Mouse (Mus musculus): ENCODE results near the gene Slc22a23. TPM values are rescaled to one million over a fixed set of nuclear protein-coding genes. Genes with fewer than 3 reads are reported as not detected.
A peak's percentile ranks its signal among the peaks of the same experiment; 100 is the strongest.

Slc22a23 gene
- polyA plus RNA-seq, 1 experiment from 2014 or later, result 7.0 TPM

DNA sequence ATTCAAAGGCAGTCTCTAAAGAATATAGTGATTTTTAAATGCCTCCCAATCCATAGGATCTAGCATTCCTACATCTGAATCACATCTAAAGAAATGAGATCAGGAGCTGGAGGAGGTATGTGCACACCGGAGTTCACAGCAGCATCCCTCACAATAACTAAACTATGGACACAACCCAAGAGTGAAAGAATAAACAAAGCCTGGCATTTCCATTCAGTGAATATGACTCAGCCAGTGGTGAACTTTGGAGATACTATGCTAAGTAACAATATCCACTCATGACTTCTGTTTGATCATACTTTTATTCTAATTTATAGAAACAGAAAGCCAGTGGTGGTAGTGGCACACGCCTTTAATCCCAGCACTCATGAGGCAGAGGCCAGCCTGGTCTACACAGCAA, 67.4 kb downstream of the Slc22a23 start:
- Histone ChIP-seq H3K9me3 (ENCODE audit: low read length) (no peaks in the 10 kb centered on the region), H3K36me3 (replicated peaks; ENCODE audit: insufficient read depth, low read length) (peaks cover 12% of the 10 kb centered on the region), H3K27ac (ENCODE audit: low read depth) (0 out of 2 replicates have a peak overlapping the region, but pooled peaks have one; percentile 16), H3K9ac (replicated peaks) (no peak overlapping the region), H3K4me2 (ENCODE audit: low read depth, low read length) (no peak overlapping the region), H3K27me3 (ENCODE audit: insufficient read depth, low read length) (no peaks in the 10 kb centered on the region), H3K4me3 (ENCODE audit: low read depth, low read length) (no peak overlapping the region), H3K4me1 (ENCODE audit: insufficient read depth) (peaks cover 48% of the 10 kb centered on the region)
- WGBS (ENCODE audit: insufficient replicate concordance), result 89% methylated on average over 2 of the region's 2 CpGs
- ATAC-seq, result no peak
- TF ChIP-seq CTCF (IDR thresholded peaks at IDR 0.05; ENCODE audit: low read depth), result no peak
- TF ChIP-seq EP300 (IDR thresholded peaks at IDR 0.05; ENCODE audit: low read depth), result no peak
- no peak for DNase-seq

GRCm38 (mm10) chr13:34277001-34277400, 68.0 kb downstream of the Slc22a23 start:
- Histone ChIP-seq H3K4me2 (ENCODE audit: low read depth, low read length) (no peak overlapping the region), H3K27ac (ENCODE audit: low read depth) (peak overlapping the region; percentile 22; the same call in 1 of the 2 replicates), H3K9me3 (ENCODE audit: low read length) (no peaks in the 10 kb centered on the region), H3K27me3 (ENCODE audit: insufficient read depth, low read length) (no peaks in the 10 kb centered on the region), H3K9ac (replicated peaks) (no peak overlapping the region), H3K4me1 (ENCODE audit: insufficient read depth) (peaks cover 48% of the 10 kb centered on the region), H3K36me3 (replicated peaks; ENCODE audit: insufficient read depth, low read length) (peaks cover 12% of the 10 kb centered on the region), H3K4me3 (ENCODE audit: low read depth, low read length) (no peak overlapping the region)
- ATAC-seq (no peak), DNase-seq (no peak)
- WGBS (ENCODE audit: insufficient replicate concordance), result 78% methylated on average over 3 of the region's 3 CpGs
- TF ChIP-seq EP300 (IDR thresholded peaks at IDR 0.05; ENCODE audit: low read depth) (no peak), CTCF (IDR thresholded peaks at IDR 0.05; ENCODE audit: low read depth) (no peak)

- ATAC-seq, result peak; percentile 55
- DNase-seq, result no peak
- Histone ChIP-seq H3K27ac (ENCODE audit: low read depth) (peak overlapping the region; percentile 53; the same call in 1 of the 2 replicates), H3K4me2 (ENCODE audit: low read depth, low read length) (no peak overlapping the region), H3K4me3 (ENCODE audit: low read depth, low read length) (no peak overlapping the region), H3K27me3 (ENCODE audit: insufficient read depth, low read length) (no peaks in the 10 kb centered on the region), H3K4me1 (ENCODE audit: insufficient read depth) (peaks cover 50% of the 10 kb centered on the region), H3K9me3 (ENCODE audit: low read length) (no peaks in the 10 kb centered on the region), H3K36me3 (replicated peaks; ENCODE audit: insufficient read depth, low read length) (peaks cover 12% of the 10 kb centered on the region), H3K9ac (replicated peaks) (no peak overlapping the region)
- TF ChIP-seq EP300 (IDR thresholded peaks at IDR 0.05; ENCODE audit: low read depth), result peak; percentile 74; the same call in 1 of the 2 replicates
- TF ChIP-seq CTCF (IDR thresholded peaks at IDR 0.05; ENCODE audit: low read depth), result no peak
- 20% methylated on average over 1 of the region's 1 CpGs for whole genome bisulfite sequencing (ENCODE audit: insufficient replicate concordance)
Observed at GRCm38 (mm10) chr13:34274890-34275289, 70.1 kb downstream of the Slc22a23 start.

DNA sequence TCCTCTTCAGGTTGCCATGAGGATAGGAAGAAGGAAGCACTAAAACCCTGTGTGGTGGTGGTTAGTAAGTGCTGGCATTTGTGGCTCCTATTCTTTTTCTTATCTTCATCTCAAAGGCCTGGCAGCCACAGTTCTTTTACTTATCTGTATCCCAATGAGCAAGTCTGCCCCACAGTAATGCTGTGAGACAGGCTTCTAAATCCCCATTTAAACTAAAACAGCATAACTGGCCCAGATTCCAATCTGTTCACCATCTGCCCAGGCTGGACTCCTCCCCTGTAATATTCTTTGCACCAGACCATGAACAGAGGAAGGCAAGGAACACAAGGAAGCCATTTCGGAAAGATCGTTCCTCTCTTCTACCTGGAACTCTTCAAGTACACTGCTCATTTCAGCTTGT, 70.6 kb downstream of the Slc22a23 start:
- H3K4me1 ChIP-seq (ENCODE audit: insufficient read depth), result peaks cover 50% of the 10 kb centered on the region
- no peak for ATAC-seq
- H3K4me3 ChIP-seq (ENCODE audit: low read depth, low read length), result no peak overlapping the region
- no peak for DNase-seq
- H3K9me3 ChIP-seq (ENCODE audit: low read length), result no peaks in the 10 kb centered on the region
- no peak overlapping the region for H3K9ac ChIP-seq (replicated peaks)
- peak overlapping the region; percentile 53; the same call in 1 of the 2 replicates for H3K27ac ChIP-seq (ENCODE audit: low read depth)
- peaks cover 12% of the 10 kb centered on the region for H3K36me3 ChIP-seq (replicated peaks; ENCODE audit: insufficient read depth, low read length)
- no peak overlapping the region for H3K4me2 ChIP-seq (ENCODE audit: low read depth, low read length)
- WGBS (ENCODE audit: insufficient replicate concordance), result 88% methylated on average over 2 of the region's 2 CpGs
- TF ChIP-seq EP300 (IDR thresholded peaks at IDR 0.05; ENCODE audit: low read depth) (no peak), CTCF (IDR thresholded peaks at IDR 0.05; ENCODE audit: low read depth) (no peak)
- no peaks in the 10 kb centered on the region for H3K27me3 ChIP-seq (ENCODE audit: insufficient read depth, low read length)

DNA sequence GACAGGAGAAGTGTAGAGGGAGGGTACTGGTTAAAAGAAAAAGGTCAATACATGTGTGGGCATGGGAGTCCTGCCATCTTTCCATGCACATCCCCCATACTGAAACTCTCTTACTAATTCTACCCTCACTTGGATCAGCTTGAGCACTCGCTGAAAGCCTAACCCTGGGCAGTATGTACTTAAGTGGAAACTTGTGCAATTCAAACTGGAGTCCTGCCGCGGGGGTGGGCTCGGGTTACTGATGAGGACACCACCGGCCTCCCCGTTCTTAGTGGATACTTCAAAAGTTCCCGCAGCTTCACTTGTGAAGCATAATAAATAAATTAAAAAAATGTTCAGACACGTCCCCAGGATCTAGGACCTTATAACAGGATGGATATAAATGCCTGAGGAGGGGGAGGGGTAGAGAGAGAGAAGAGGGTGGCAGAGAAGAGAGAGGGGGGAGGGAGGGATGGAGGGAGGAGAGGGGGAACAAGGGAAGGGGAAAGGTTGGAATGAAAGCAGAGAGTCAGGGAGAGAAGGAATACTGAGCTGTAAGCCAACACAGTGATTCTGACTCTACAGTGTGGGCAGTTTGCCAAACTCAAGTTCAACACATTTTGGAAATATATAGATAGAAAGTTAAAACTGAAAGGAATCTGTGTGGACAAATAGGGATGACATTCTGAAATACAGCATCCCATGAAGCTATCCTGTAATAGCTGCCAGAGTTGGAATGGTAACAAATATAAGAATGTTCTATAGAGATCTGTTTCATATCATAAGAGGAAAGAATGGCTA, 72.5 kb downstream of the Slc22a23 start:
- Histone ChIP-seq H3K27me3 (ENCODE audit: insufficient read depth, low read length) (no peaks in the 10 kb centered on the region), H3K36me3 (replicated peaks; ENCODE audit: insufficient read depth, low read length) (peaks cover 12% of the 10 kb centered on the region), H3K4me1 (ENCODE audit: insufficient read depth) (peaks cover 47% of the 10 kb centered on the region), H3K4me2 (ENCODE audit: low read depth, low read length) (peak overlapping the region; percentile 50), H3K4me3 (ENCODE audit: low read depth, low read length) (no peak overlapping the region), H3K9me3 (ENCODE audit: low read length) (no peaks in the 10 kb centered on the region), H3K27ac (ENCODE audit: low read depth) (peak overlapping the region; percentile 19), H3K9ac (replicated peaks) (peak overlapping the region; percentile 1; the same call in 1 of the 2 replicates)
- peak; percentile 50 for DNase-seq
- ATAC-seq, result peak; percentile 47; the same call in 1 of the 2 replicates
- TF ChIP-seq CTCF (IDR thresholded peaks at IDR 0.05; ENCODE audit: low read depth), result no peak
- no peak for TF ChIP-seq EP300 (IDR thresholded peaks at IDR 0.05; ENCODE audit: low read depth)
- 61% methylated on average over 8 of the region's 8 CpGs for WGBS (ENCODE audit: insufficient replicate concordance)

- H3K4me3 ChIP-seq (ENCODE audit: low read depth, low read length), result no peak overlapping the region
- peaks cover 6% of the 10 kb centered on the region for H3K36me3 ChIP-seq (replicated peaks; ENCODE audit: insufficient read depth, low read length)
- ATAC-seq (no peak), DNase-seq (no peak)
- H3K9ac ChIP-seq (replicated peaks), result 0 out of 2 replicates have a peak overlapping the region, but pooled peaks have one; percentile 1
- TF ChIP-seq CTCF (IDR thresholded peaks at IDR 0.05; ENCODE audit: low read depth) (no peak), EP300 (IDR thresholded peaks at IDR 0.05; ENCODE audit: low read depth) (no peak)
- peak overlapping the region; percentile 50 for H3K4me2 ChIP-seq (ENCODE audit: low read depth, low read length)
- H3K9me3 ChIP-seq (ENCODE audit: low read length), result no peaks in the 10 kb centered on the region
- H3K4me1 ChIP-seq (ENCODE audit: insufficient read depth), result peaks cover 54% of the 10 kb centered on the region
- no peaks in the 10 kb centered on the region for H3K27me3 ChIP-seq (ENCODE audit: insufficient read depth, low read length)
- WGBS (ENCODE audit: insufficient replicate concordance), result 49% methylated on average over 2 of the region's 2 CpGs
- peak overlapping the region; percentile 19 for H3K27ac ChIP-seq (ENCODE audit: low read depth)
Observed at GRCm38 (mm10) chr13:34271665-34272064, 73.3 kb downstream of the Slc22a23 start.
